Mouse (Mus musculus): ENCODE data around the gene Tcf20. TPM values are rescaled to one million over a fixed set of nuclear protein-coding genes. Genes with fewer than 3 reads are reported as not detected.
"Not testable (repeated sequence)": the region's sequence is repeated elsewhere in the genome, so short reads cannot be mapped to it uniquely, and the experiment has no call there.

The Tcf20 gene
- polyA plus RNA-seq, 1 experiment: 19.9 TPM

DNA sequence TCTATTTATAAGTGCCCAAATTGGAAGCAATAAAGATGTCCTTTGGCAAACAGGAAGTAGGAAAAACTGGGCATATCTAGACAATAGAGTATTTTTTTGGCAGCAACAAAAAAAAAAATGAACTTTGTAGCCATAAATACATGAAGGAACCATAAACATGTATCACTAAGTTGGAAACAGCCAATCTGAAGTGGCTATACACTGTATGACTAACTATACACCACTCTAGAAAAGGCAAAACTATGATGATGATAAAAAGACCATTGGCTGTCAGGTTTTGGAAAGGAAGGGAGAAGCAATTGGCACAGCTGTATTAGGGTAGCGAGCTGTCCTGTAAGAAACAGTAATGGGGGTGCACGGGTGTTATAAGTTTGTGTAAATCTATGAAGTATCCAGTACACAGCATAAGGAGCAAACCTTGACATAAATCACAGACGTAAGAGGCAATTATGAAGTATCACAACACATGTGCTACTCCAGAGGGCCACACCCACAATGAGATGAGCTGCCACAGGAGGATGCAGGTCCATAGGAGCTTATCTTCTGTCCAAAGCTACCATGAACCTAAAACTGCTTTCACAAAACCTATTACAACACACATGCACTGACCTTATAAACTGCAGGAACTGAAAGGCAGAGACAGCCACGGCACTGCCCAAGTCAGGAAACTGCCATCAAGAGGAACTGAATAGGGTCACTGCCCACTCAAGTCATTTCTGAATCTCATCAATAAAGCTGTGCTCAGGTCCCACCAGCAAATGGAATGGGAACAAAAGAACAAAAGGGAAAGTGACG is 180.5 kb downstream of the Tcf20 start:
- DNase-seq (ENCODE audit: low read depth): no peak

DNA sequence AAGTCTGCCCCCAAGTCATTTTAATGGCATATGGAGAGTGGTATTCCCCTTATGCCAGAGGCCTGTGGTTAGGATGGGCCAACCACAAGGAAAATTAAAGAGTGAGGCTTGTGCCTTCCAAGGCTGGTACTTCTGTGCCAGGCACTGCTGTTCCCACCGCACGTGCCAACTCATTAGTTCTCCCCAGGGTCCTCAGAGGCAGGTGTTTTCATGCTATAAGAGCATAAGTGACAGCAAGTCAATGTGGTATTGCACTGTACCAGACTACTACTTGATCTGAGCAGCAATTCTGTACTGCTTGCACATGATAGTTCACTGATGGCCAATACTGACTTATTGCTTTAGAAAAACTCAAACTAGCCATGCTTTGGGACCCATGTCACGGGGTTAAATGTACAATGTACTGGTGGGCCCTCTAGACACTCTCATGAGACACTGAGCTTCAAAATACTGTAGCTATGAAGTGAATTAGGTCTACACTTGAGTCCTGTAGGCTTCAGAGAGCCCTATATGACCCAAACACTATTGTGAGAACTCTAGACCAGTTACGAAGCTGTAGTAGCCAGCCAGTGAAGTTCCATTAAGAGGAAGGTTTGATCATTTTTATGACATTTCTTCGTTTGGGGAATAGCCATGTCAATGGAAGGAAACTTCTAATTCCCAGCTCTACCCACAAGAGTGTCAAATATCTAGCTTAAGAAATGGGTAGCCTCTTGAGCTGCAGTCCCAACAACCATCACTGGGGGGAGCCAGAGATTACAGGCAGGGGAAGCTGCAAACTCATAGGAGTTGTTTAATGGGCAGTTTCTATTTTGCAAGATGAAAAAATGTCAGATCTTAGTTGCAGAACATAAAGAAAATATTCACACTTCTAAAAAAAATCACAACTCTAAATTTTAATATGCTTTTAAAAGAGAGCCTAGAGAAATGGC is 182.7 kb downstream of the Tcf20 start:
- DNase-seq (ENCODE audit: low read depth): no peak

DNA sequence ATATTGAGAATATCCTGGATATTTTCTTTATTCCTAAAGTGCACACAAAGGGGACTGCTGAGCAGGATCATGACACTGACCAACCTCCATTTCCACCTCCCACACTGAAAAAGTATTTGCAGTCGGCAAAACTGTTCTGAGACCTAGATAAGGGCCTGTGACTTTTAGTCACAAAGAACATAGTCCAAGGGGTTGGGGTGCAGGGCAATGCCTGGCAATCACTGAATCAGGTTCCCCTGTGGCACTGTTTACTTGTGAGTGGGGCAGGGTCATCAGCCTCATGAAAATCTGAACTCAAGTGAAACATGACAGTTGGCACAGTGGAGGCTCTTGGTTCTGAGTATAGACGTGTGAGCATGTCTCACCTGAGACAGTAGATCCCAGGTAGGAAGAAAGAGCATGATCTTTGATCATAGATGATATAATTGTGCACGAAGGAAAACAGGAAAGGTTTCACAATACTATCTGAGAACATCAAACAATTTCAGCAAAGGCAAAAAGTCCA is 191.7 kb downstream of the Tcf20 start:
- no peak for DNase-seq (ENCODE audit: low read depth)

GRCm38 (mm10) chr15:82794277-82794676 is 193.4 kb downstream of the Tcf20 start, which contains the start of gene Cyp2d26:
Gene Cyp2d26 (minus strand): TSS chr15:82794294.
- DNase-seq (ENCODE audit: low read depth): no peak

- DNase-seq (ENCODE audit: low read depth): no peak
Observed at GRCm38 (mm10) chr15:82793868-82794267, 193.8 kb downstream of the Tcf20 start.

DNA sequence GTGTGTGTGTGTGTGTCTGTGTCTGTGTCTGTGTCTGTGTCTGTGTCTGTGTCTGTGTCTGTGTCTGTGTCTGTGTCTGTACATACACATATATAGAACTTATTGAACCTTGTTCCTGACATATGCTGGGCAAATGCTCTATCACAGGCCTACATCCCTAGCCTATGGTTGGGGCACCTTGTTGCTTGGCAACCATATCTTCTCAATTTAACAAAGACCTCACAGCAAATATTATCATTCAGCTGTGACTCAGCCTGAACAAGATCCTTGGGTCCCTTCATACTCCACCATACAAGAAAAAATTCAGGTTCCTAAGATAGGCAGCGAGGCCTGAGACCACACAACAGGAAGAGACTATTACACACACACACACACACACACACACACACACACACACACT is 194.2 kb downstream of the Tcf20 start:
- DNase-seq (ENCODE audit: low read depth): no peak

GRCm38 (mm10) chr15:82792566-82792965 is 195.1 kb downstream of the Tcf20 start:
- DNase-seq (ENCODE audit: low read depth): no peak

DNA sequence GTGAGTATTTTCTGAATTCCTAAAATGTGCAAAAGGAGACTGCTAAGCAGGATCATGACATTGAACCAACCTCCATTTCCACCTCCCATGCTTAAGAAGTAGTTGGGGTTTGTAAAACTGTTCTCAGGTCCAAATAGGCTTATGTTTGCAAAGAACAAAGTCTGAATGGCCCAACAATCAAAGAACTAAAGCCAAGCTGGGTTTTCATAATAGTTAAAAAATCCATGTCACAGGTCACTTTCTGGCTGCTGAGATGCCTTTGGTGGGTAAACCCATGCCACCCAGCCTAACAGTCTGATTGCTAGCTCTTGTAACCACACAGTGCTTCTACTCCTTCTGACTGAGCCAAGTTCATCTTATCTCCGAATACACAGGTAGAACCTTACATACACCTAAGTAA is 203.1 kb downstream of the Tcf20 start:
- no peak for DNase-seq (ENCODE audit: low read depth)

DNA sequence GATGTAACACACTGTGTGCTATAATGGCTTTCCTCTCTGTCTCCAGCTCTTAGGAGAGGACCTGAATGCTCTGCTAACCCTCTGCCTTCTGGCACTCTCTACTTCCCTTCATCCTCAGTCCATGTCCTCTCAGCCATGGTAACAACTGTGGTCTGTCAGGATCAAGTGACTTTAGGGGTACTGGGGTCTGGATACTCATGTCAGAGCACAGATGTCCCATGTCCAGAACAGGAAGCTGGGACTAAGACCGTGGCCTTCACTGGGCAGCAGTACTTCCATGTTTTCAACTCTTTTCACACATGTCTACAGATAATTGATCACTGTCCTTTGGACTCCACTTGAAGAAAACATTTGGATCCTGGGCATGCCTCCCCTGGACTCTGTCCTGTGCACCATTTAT is 203.9 kb downstream of the Tcf20 start:
- no peak for DNase-seq (ENCODE audit: low read depth)

- DNase-seq (ENCODE audit: low read depth): not testable (repeated sequence)
Observed at GRCm38 (mm10) chr15:82777856-82778255, 209.8 kb downstream of the Tcf20 start.

DNA sequence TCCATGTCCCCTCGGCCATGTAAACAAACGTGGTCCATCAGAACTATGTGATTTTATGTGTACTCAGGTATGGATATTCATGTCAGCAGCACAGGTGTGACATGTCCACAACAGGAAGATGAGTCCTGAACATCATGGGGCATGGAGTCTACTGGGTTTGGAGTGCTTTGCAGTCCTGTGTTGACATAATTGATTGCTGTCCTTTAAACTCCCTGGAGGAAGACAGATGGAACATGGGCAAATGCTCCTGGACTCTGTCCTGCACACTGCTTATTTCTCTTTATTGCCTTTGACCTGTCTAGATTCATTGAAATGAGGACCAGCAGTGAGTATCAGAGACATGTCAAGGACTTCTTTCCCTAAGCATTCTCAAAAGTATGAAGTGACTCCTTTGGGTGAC is 221.7 kb downstream of the Tcf20 start:
- DNase-seq (ENCODE audit: low read depth): no peak

DNA sequence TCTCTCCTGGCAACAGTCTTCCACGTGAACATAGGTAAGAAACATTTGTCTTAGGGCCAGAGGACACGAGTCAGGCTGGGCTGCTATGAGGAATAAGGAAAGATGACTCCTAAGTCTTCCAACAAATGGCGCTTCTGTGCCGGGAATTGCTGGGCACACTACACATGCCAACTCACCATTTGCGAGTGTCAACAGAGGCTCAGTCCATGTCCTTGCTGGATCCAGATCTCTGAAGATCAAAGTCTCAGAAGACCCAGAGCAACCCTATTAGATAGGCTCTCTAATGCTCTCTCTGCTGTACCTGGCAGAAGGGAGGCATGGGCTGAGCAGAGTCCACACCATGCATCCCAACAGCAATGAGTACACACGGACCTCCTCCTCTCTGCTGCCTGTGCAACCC is 222.8 kb downstream of the Tcf20 start:
- DNase-seq (ENCODE audit: low read depth): no peak

- no peak for DNase-seq (ENCODE audit: low read depth)
Observed at GRCm38 (mm10) chr15:82763631-82764420, 223.8 kb downstream of the Tcf20 start, which contains the start of gene Cyp2d40. Gene Cyp2d40 (minus strand): TSS chr15:82764183.

Other genes starting within 250 kb of the Tcf20 start
- not detected in 2 replicates for gene Cyp2d40, start 223.7 kb downstream of the Tcf20 start, polyA plus RNA-seq (2012; rRNA removed)
- 0.20 and 1.3 TPM in 2 replicates for gene Cyp2d26, start 193.6 kb downstream of the Tcf20 start, polyA plus RNA-seq (2012; rRNA removed)
- gene Nfam1, start 45.4 kb upstream of the Tcf20 start, polyA plus RNA-seq (2012; rRNA removed): 5.7 and 7.3 TPM in 2 replicates
- gene Serhl, start 101.6 kb upstream of the Tcf20 start, polyA plus RNA-seq (2012; rRNA removed): 83.4 and 115 TPM in 2 replicates
- gene Rrp7a, start 134.9 kb upstream of the Tcf20 start, polyA plus RNA-seq (2012; rRNA removed): 92.7 and 96.7 TPM in 2 replicates
- gene Poldip3, start 161.5 kb upstream of the Tcf20 start, polyA plus RNA-seq (2012; rRNA removed): 56.9 and 73.0 TPM in 2 replicates
- 218 and 221 TPM in 2 replicates for gene Cyb5r3, start 184.7 kb upstream of the Tcf20 start, polyA plus RNA-seq (2012; rRNA removed)

Data from gonadal fat pad, adult 2 months (tissue).